Mouse (Mus musculus) cerebellum, adult 2 months (tissue): ENCODE measurements around the gene Asprv1. TPM values are rescaled to one million over a fixed set of nuclear protein-coding genes. Genes with fewer than 3 reads are reported as not detected.

Experiments
- DNase-seq, 2 experiments: peaks; one replicate each; pipeline ENCODE4 v3.0.0; 2021
- H3K27ac ChIP-seq: fragments of 200-500 bp; 2 replicates; pipeline ENCODE4 v1.5.1; 2012; ENCODE audit warnings: low read length, control low read depth, inconsistent platforms; ENCODE audit not compliant: insufficient read depth
- H3K27me3 ChIP-seq: fragments of 200-500 bp; 2 replicates; pipeline ENCODE4 v1.6.1; 2012; ENCODE audit warnings: inconsistent platforms, mild to moderate bottlenecking, low read length, moderate library complexity; ENCODE audit not compliant: control insufficient read depth, insufficient read depth
- H3K4me1 ChIP-seq: fragments of 200-500 bp; 2 replicates; pipeline ENCODE4 v1.6.1; 2011; ENCODE audit warnings: low read length; ENCODE audit not compliant: control insufficient read depth, insufficient read depth
- H3K4me3 ChIP-seq: fragments of 200-500 bp; replicated peaks from 2 replicates; pipeline ENCODE3; 2011; ENCODE audit warnings: mild to moderate bottlenecking, low read depth, low read length, control low read depth; ENCODE audit not compliant: insufficient read depth
- CTCF ChIP-seq: fragments of 200-500 bp; IDR thresholded peaks from 2 replicates; pipeline ENCODE4 v1.5.1; 2011; ENCODE audit warnings: low read depth, mild to moderate bottlenecking, control low read depth, low read length, moderate library complexity, borderline replicate concordance; ENCODE audit not compliant: insufficient read depth
- POLR2A ChIP-seq: fragments of 200-500 bp; IDR thresholded peaks from 2 replicates; pipeline ENCODE4 v1.6.1; 2011; ENCODE audit warnings: low read length, control low read depth, borderline replicate concordance; ENCODE audit not compliant: insufficient read depth
- whole genome bisulfite sequencing: fragments of 180-500 bp; shearing (Covaris S2); methylation state at CpG from one replicate; pipeline ENCODE4 v1.1.7; 2018; 5-methylcytosine and 5-hydroxymethylcytosine counted together
- polyA plus RNA-seq: library from polyadenylated mRNA; depleted of rRNA; stranded (reverse); fragments of >200 nt; gene quantifications from 2 replicates; pipeline ENCODE4 v1.2.3, GENCODE M21; 2012

Asprv1 gene
- polyA plus RNA-seq, 1 experiment, result 2.1 TPM

DNA sequence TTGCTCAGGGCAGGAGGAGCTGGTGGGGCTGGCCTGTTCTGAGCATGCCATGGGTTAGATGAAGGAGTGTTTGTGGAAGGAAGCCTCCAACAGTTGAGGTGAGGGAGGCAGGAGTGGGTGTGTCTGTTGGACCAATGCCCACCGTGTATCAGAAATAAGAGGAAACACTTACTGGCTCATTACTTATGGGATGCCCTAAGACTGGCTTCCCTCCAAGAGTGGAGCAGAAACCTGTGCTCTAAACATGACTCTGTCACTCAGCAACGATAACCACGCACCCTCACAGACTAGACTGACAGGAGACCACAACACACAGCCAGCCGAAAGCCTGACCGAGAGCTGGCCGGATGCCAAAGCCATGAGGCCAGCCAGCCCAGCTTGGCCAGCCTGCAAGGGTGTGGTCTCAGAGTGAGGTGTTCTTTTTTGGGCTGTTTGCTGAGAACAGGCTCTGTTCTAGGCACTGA, 28.0 kb upstream of the Asprv1 start:
- Histone ChIP-seq H3K4me3 (no peak overlapping the region), H3K27me3 (no peaks in the 10 kb centered on the region), H3K4me1 (peaks cover 7% of the 10 kb centered on the region; the same call in 1 of the 2 replicates), H3K27ac (no peak overlapping the region)
- DNase-seq, result peak; percentile 34 to 41
- WGBS, result 6% methylated on average over 6 of the region's 6 CpGs
- TF ChIP-seq POLR2A, result no peak
- TF ChIP-seq CTCF, result no peak

DNA sequence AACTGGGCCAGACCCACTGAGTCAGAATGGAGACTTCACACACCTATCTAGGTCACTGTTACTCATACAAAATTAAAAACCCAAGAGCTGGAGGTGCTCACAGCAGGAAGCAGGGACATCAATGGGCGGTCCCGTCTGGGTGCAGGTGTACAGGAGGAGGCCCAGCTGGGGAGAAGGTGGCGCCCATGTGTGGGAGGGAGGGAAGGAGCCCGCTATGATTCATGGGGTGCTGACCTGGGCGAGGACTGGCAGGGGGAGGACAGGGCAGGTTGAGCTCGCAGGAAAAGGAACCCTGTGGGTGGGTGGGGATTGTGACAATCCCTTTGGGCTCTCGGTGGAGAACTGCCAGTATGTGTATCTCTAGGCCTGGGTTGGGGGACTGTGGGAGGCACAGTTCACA, 22.7 kb upstream of the Asprv1 start:
- WGBS, result 58% methylated on average over 7 of the region's 7 CpGs
- H3K27ac ChIP-seq, result no peak overlapping the region
- TF ChIP-seq POLR2A, result no peak
- H3K4me3 ChIP-seq, result no peak overlapping the region
- no peak for DNase-seq
- no peaks in the 10 kb centered on the region for H3K27me3 ChIP-seq
- peaks cover 1% of the 10 kb centered on the region; the same call in 1 of the 2 replicates for H3K4me1 ChIP-seq

DNA sequence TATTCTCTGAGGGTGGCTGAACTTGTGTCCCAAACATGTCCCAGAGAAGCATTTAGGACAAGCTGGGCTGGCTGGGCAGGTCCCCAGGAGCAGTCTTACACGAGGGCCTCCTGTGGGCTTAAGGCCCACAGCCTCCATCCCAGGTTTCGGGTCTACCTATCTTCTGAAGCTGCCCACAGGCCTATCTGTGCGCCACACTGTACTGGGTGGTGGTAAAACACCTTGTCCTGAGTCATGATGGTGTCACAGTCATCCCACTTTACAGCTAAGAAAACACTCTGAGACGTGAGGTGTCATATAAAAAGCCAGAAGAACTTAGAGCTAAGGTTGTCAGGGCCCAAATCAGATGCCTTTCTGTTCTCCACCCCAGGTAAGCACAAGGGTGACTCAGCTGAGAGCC, 21.7 kb upstream of the Asprv1 start:
- DNase-seq, result no peak
- 88% methylated on average over 4 of the region's 4 CpGs for WGBS
- Histone ChIP-seq H3K4me1 (peaks cover 3% of the 10 kb centered on the region; the same call in 1 of the 2 replicates), H3K27me3 (no peaks in the 10 kb centered on the region), H3K27ac (no peak overlapping the region), H3K4me3 (no peak overlapping the region)
- TF ChIP-seq POLR2A (no peak), CTCF (no peak)

DNA sequence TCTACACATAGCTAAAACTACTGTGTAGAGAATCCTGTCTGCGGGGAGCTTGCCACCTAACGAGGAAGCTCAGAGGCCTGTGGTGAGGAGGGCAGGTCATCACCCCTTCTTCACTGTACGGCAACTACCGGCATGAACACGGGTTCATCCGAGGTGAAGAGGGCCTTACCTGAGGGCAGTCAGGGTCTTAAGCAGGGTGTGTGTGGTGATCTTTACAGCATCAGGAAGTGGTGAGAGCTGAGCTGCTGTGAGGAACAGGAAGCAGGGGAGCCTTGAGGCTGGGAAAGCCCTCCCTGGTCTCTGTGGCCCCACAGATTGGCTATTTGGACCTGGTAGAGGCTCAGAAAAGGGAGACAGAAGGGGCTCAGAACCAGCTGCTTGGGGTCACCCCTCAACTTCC, 20.5 kb upstream of the Asprv1 start:
- TF ChIP-seq CTCF (no peak), POLR2A (no peak)
- WGBS, result 93% methylated on average over 6 of the region's 6 CpGs
- Histone ChIP-seq H3K4me1 (peaks cover 3% of the 10 kb centered on the region; the same call in 1 of the 2 replicates), H3K27ac (no peak overlapping the region), H3K4me3 (no peak overlapping the region), H3K27me3 (no peaks in the 10 kb centered on the region)
- no peak for DNase-seq

DNA sequence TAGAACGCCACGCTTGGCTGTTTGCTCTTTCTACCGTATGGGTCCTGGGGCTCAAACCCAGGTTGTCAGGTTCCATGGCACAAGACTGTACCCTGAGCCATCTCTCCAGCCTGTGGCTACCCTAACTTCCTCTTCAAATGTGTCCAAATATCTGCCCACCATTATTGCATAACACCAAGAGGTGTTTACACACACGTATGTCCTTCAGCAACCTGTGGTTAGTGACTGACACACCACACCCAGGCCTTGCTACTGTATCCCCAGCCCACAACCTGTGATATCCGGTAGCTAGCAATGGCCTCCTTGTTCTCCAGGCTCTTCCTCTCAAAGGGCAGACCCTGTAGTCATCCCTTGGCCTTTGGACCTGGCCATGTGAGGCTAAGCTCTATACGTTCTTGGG, 18.7 kb upstream of the Asprv1 start:
- H3K27me3 ChIP-seq, result no peaks in the 10 kb centered on the region
- 94% methylated on average over 6 of the region's 6 CpGs for WGBS
- H3K27ac ChIP-seq, result no peak overlapping the region
- no peak for DNase-seq
- peaks cover 3% of the 10 kb centered on the region; the same call in 1 of the 2 replicates for H3K4me1 ChIP-seq
- TF ChIP-seq CTCF (no peak), POLR2A (no peak)
- H3K4me3 ChIP-seq, result no peak overlapping the region

DNA sequence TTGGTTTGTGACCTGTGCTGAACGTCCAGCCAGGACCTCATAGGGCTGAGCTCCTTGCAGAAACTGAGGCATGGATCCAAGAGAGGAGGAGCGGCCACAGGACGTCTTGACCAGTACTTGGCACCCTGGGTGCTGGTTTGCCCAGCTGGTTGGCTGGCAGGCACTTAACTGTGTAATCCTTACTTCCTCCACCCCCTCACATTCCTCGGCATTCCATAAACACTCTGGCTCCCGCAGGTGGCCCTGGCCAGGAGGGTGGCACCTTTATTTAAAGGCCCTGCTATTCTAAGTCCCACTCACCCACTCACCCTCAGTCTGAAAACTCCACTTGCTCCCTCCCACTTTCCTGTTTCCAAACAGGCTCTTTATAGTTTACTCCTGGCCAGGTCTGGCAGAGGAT, 17.2 kb upstream of the Asprv1 start:
- Histone ChIP-seq H3K4me1 (peaks cover 3% of the 10 kb centered on the region; the same call in 1 of the 2 replicates), H3K27me3 (no peaks in the 10 kb centered on the region), H3K27ac (no peak overlapping the region), H3K4me3 (no peak overlapping the region)
- WGBS, result 18% methylated on average over 5 of the region's 5 CpGs
- DNase-seq, result peak in 1 of 2 experiments; percentile 25
- no peak for TF ChIP-seq CTCF
- TF ChIP-seq POLR2A, result no peak

DNA sequence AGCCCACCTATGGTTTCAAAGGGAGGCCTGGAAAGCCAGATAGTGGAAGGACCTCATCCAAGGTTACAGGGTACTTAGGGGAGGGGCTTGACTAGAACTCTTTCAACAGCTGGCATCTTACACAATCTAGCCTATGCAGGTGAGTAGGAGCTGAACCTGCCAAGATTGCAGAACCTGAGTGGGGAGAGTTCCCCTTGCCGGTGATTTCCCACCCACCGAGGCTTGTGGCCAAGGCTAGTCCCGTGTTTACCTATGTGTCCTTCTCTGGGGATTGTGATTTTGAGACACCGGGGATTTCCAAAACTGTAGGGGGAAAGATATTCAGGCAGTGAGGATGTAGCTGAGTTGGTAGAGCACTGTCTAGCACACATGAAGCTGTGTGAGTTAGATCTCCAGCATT, 12.7 kb upstream of the Asprv1 start:
- WGBS, result 83% methylated on average over 4 of the region's 4 CpGs
- no peak overlapping the region for H3K4me3 ChIP-seq
- DNase-seq, result no peak
- H3K27me3 ChIP-seq, result no peaks in the 10 kb centered on the region
- peaks cover 3% of the 10 kb centered on the region; the same call in 1 of the 2 replicates for H3K4me1 ChIP-seq
- H3K27ac ChIP-seq, result no peak overlapping the region
- no peak for TF ChIP-seq POLR2A
- TF ChIP-seq CTCF, result no peak

DNA sequence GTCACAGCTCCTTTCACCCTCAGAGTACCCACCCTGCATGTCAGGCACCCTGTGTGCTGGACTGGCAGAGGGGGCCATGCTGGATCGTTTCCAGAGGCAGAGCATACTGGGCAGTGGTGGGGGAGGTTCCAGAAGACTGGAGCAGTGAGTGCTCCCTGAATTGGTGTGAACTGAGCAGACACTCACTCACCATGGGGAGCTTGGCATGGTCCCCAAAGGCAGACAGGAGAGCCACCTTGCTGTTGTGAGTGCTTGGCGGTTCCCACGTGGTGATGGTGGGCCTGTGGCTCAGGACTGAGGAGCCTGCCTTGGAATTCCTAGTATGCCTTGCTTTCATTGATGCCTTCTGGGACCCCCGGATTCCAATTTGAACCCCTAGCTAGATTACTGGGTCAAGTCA, 4.8 kb upstream of the Asprv1 start:
- WGBS, result 56% methylated on average over 4 of the region's 4 CpGs
- Histone ChIP-seq H3K27me3 (no peaks in the 10 kb centered on the region), H3K27ac (no peak overlapping the region), H3K4me3 (no peak overlapping the region), H3K4me1 (peaks cover 26% of the 10 kb centered on the region)
- TF ChIP-seq POLR2A, result no peak
- TF ChIP-seq CTCF, result no peak
- peak; percentile 28 to 38 for DNase-seq
